Mouse (Mus musculus): ENCODE data around the gene Sectm1b.
"Not testable (repeated sequence)": the region's sequence is repeated elsewhere in the genome, so short reads cannot be mapped to it uniquely, and the experiment has no call there.

The Sectm1b gene

DNA sequence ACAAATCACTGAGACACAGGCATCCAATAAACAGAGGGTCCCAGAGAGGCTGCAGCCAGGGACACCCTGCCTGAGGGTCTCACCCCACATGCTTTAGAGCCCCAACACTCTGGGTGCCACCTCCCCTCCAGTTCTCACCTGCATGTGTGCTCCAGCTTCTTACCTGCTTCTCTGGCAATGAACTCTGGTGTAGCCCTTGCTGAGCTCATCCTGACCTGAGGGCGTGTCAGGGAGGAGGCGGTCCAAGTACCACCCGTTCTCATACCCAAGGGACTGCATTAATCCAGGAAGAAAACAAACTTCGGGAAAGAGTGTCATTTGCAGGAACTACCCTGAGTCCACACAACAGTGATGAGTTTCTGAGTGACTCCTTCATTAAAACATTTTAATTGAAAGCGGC, at the start of gene Sectm1b:
TSS of gene Sectm1b (minus strand) at position 191 of the 400 bp plus-strand sequence.
- no peak for DNase-seq

GRCm38 (mm10) chr11:121112091-121112775, 48.9 kb upstream of the Sectm1b start:
- DNase-seq = no peak

DNA sequence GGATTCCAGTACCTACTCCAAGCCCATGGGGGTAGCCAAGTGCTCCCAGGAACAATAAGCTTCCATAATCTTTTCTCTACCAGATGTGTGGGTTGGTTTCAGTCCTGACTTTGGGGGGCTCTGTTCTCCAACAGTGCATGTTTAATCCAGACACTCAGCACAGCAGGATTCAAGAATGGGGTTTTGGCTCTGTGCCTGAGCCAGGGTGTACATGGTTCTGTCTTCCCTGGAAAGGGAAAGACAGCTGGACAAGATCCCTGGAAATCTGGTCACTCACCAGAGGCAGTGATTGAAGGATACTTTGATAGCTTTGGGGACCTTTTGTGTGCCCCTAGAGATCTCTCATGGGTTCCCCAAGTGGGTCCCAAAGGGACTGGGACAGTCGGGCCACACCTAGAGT, 48.2 kb upstream of the Sectm1b start:
- no peak for DNase-seq

DNA sequence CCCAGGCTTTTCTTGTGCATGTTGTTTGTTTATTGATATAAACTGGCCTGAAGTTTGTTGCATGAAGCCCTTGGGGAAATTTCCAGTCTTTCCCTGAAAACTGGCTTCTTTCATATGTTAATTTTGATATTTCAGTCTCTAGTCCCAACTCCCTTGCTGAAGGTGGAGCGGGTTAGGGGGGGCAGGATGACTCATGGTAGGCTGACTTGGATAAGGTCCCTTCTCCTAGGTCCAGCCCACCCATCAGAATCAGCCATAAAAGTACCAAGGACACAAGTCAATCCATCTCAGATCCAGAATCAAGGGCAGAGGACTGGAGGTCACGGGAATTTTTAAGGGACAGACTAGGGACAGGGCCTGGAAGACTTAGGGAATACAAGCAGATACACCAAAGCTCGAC, 47.7 kb upstream of the Sectm1b start:
- no peak for DNase-seq

GRCm38 (mm10) chr11:121109986-121110385, 46.6 kb upstream of the Sectm1b start:
- peak; percentile 32 for DNase-seq

GRCm38 (mm10) chr11:121108061-121108460, 44.7 kb upstream of the Sectm1b start:
- no peak for DNase-seq

- not testable (repeated sequence) for DNase-seq
Measured at GRCm38 (mm10) chr11:121107242-121107641, 43.9 kb upstream of the Sectm1b start.

DNA sequence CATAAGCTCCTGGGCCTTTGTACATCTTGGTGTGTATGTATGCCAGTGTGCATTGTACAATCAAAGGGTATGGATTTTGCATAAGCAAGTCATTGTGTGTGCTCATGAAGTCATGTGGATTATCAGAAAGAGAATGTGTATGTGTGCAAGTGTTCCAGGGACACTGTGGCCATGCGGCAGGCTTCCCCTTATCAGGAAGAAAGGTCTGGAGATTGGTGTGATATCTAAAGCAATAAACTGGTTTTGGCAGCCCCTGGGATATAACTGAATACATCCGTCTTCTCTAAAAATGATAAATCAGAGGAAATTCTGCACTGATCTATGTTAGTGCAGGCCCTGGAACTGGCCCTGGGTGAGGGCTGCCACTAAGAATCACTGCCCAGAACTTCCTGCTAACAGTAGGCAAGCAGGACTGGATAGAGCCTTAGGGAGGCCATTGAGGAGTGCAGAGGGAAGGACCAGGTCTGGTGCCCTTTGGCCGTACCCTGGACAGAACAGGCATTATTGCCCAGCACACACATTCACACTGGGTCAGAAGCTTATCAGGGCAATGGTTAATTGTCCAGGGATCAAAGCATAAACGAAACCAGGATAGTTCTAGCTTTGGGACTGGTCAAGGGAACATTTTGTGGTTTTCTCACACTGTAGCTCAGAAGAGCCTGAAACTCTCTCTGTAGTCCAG, 37.9 kb upstream of the Sectm1b start:
- DNase-seq = no peak

GRCm38 (mm10) chr11:121100692-121101091, 37.3 kb upstream of the Sectm1b start:
- DNase-seq = no peak

DNA sequence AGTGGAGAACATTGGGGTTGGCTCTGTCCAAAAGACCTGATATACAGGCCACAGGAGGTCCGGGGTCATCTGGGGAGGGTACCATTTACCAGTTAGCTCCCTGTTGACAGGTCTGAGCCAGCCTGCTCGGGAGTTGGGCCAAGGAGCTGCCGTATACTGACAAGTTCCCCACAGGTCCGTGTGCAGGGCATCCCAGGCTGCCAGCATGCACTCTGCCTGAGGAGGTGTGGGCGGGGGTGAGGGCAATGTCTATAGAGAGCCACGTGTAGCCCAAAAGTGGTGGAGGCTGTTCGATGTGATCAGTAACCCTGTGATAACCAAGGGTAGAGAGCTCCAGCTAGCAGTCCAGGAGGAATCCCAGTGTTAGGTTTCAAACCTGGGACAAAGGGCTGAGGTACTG, 36.4 kb upstream of the Sectm1b start:
- DNase-seq = no peak

- DNase-seq = no peak
Measured at GRCm38 (mm10) chr11:121092606-121093585, 29.5 kb upstream of the Sectm1b start.

- DNase-seq = no peak
Measured at GRCm38 (mm10) chr11:121090943-121091342, 27.6 kb upstream of the Sectm1b start.

GRCm38 (mm10) chr11:121089756-121090546, 26.6 kb upstream of the Sectm1b start:
- no peak for DNase-seq

DNA sequence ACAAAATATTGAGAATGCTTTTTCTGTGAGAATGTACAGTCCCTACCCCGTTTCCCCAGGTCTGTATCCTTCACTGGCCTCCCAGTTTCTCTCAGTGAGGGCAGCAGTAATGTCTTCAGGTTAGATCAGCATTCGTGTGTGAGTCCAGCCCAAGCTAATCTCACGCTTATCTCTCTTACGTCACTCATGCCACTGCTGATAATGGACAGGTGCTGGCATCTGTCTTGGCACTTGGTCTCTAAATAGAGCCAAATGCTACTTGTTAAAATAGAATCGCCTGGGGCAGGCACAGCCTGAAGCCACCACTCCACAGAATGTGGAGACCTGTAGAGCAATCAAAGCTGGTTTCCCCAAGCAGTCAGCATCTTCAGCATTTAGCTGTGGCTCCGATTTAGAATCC, 25.6 kb upstream of the Sectm1b start:
- DNase-seq = no peak

GRCm38 (mm10) chr11:121086296-121086695, 22.9 kb upstream of the Sectm1b start:
- DNase-seq = no peak

DNA sequence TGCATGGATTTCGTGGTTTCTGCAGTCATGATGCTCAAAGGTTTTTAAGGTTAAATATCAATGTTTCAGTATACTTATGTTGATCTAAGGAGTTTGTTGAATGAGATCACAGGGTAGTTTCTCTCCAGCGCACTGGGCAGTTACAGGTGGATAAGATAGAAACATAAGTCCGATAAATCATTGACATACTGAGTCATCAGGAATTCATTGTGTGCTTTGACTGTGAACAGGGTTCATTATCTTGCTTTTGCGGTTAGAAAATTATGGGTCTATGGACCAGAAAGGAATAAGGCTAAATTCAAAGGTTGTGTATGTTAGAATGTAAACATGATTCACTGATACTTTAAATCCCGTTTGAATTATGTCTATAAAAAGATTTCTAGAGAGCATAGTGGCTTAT, 21.8 kb upstream of the Sectm1b start:
- no peak for DNase-seq

GRCm38 (mm10) chr11:121082857-121083500, 19.6 kb upstream of the Sectm1b start:
- no peak for DNase-seq

- DNase-seq = no peak
Measured at GRCm38 (mm10) chr11:121082250-121082649, 18.9 kb upstream of the Sectm1b start.

DNA sequence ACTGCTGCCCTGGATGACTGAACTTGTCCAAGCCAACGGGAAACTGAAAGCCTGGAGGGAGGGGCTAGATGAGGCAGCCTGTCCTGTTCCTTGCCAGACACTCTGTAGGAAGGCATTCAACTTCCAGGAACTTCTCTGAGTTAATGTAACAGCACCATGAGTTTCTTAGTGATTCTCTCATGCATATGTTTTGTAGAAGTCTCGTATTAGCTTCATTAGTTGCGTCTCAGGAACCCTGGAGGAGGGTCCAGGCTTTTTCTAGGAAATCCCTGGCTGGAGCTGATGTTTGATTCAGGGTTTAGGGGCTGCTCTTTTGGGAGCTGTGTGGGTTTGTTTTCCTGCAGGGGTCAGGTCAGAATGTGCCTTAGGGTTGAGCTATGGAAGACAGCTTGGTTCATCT, 17.8 kb upstream of the Sectm1b start, which contains the start of gene Sectm1a:
TSS of gene Sectm1a (minus strand) at position 101 of the 400 bp plus-strand sequence.
- no peak for DNase-seq

DNA sequence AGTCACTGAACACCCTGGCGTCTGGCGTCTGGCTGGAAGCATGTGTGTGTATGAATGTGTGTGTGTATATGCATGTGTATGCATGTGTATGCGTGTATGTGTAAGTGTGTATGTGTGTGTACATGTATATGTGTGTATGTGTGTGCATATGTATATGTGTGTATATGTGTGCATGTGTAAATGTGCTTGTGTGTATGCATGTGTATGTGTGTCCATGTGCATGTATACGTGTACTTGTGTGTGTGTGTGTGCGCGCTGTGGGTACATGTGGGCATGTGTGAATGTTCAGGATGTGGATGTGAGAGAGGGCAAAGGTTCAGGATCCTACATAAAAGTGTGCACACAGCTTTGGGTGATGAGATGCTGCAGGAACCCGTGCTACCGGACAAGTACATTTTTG, 17.0 kb upstream of the Sectm1b start:
- no peak for DNase-seq

DNA sequence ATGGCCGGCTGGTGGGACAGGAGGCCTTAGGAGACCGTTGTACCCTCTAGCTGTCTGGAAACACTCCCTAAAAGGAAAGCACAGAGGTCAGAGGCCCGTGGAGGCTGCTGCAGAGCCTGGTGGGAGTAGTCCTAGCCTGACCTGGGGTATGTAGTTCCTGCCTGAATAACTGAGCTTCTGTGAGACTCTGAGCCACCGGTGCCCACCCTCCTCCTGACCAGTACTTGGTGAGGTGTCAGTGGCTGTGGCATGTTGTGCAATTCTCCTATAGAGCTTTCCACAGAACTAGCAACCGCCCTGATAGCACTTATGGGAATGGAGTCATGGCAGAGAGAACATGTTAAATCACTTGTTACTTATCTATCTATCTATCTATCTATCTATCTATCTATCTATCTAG, 12.3 kb upstream of the Sectm1b start:
- no peak for DNase-seq

DNA sequence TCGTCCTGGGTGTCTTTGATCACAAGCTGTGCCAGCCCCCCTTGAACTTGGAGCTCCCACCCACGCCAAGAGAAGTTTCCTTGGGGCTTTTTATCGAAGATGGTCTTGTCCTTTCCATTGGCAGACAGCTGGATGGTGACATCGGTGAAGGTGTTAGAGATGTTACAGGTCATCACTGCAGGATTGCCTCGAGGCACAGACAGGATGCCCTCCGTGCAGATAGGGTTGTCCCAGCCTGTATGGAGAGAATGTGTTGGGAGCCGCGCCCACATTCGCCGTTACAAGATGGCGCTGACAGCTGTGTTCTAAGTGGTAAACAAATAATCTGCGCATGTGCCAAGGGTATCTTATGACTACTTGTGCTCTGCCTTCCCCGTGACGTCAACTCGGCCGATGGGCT, 6.3 kb upstream of the Sectm1b start:
- DNase-seq = not testable (repeated sequence)

All from right cerebral cortex, postnatal 14 days (tissue).